Mouse (Mus musculus) forebrain, embryonic 14.5 days (tissue): Measurements from ENCODE around the gene Sned1. TPM values are rescaled to one million over a fixed set of nuclear protein-coding genes. Genes with fewer than 3 reads are reported as not detected.

Experiments used
- ATAC-seq: fragments of 200-750 bp; cut with Nextera tagmentation; 2 replicates; pipeline ENCODE4 v1.8.0; 2017; ENCODE audit warnings: mild to moderate bottlenecking, moderate library complexity
- DNase-seq: peaks from one replicate; pipeline ENCODE4 v3.0.0-alpha.2; 2015; ENCODE audit warnings: low spot score
- H3K27ac ChIP-seq: fragments of 300-500 bp; sonication (generic); 2 replicates; pipeline ENCODE4 v1.5.1; 2014; ENCODE audit warnings: low read depth, mild to moderate bottlenecking, control low read depth, low read length, moderate library complexity
- H3K27me3 ChIP-seq: fragments of 300-500 bp; sonication (generic); replicated peaks from 2 replicates; pipeline ENCODE4 v1.6.1; 2014; ENCODE audit warnings: low read length, control low read depth, mixed read lengths; ENCODE audit not compliant: control insufficient read depth, insufficient read depth
- H3K36me3 ChIP-seq: fragments of 300-500 bp; sonication (generic); 2 replicates; pipeline ENCODE4 v1.6.1; 2014; ENCODE audit warnings: low read length, control low read depth; ENCODE audit not compliant: control insufficient read depth, insufficient read depth
- H3K4me1 ChIP-seq: fragments of 300-500 bp; sonication (generic); 2 replicates; pipeline ENCODE4 v1.6.1; 2014; ENCODE audit warnings: antibody characterized with exemption, low read length, control low read depth; ENCODE audit not compliant: control insufficient read depth, insufficient read depth
- H3K4me2 ChIP-seq: fragments of 300-500 bp; sonication (generic); 2 replicates; pipeline ENCODE4 v1.6.1; 2014; ENCODE audit warnings: mild to moderate bottlenecking, control low read depth, low read length
- H3K4me3 ChIP-seq: fragments of 300-500 bp; sonication (generic); 2 replicates; pipeline ENCODE4 v1.5.1; 2014; ENCODE audit warnings: low read depth, low read length, control low read depth
- H3K9ac ChIP-seq: fragments of 300-500 bp; sonication (generic); 2 replicates; pipeline ENCODE4 v1.6.1; 2014; ENCODE audit warnings: mild to moderate bottlenecking, low read length, control low read depth, moderate library complexity
- H3K9me3 ChIP-seq: fragments of 300-500 bp; sonication (generic); replicated peaks from 2 replicates; pipeline ENCODE4 v1.6.1; 2016; ENCODE audit warnings: low read length, control low read depth, mixed read lengths; ENCODE audit not compliant: control insufficient read depth
- WGBS: fragments of 180-500 bp; shearing (Covaris S2); extraction: QIAGEN DNeasy Blood & Tissue Kit; methylation state at CpG from one replicate; pipeline ENCODE4 v1.1.7; 2014; 5-methylcytosine and 5-hydroxymethylcytosine counted together
- polyA plus RNA-seq: library from polyadenylated mRNA; unstranded; fragments of >200 nt; fragmentation: Nextera tagmentation; extraction: Ambion mirVana; gene quantifications from 2 replicates; pipeline ENCODE4 v1.2.1, GENCODE M21; 2014

Sned1 gene
- polyA plus RNA-seq, 1 experiment from 2014 or later = 2.5 TPM

DNA sequence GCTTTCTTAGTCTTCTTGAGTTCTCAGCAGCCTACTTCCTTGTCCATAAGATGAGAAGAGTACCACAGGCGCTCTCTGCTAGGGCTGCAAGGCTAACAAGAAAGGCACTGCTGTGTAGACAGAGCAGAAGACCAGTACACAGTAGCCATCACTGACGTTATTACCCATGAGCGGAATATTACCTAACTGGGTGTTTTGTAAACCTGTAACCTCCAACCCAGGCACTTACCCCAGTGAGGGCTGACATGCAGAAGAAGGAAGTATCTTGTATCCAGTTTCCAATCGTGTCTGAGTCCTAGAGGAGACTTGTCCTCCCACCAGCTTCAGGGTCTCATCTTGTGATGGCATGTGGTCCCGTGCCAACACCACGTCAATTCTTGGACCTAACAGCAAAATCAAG lies 88.3 kb downstream of the Sned1 start:
- DNase-seq = no peak
- Histone ChIP-seq H3K27ac (no peak overlapping the region), H3K4me2 (no peak overlapping the region), H3K4me1 (no peaks in the 10 kb centered on the region), H3K9ac (no peak overlapping the region), H3K9me3 (no peaks in the 10 kb centered on the region), H3K27me3 (no peaks in the 10 kb centered on the region), H3K4me3 (no peak overlapping the region), H3K36me3 (peaks cover 70% of the 10 kb centered on the region)
- ATAC-seq = no peak
- WGBS = 90% methylated on average over 6 of the region's 6 CpGs

DNA sequence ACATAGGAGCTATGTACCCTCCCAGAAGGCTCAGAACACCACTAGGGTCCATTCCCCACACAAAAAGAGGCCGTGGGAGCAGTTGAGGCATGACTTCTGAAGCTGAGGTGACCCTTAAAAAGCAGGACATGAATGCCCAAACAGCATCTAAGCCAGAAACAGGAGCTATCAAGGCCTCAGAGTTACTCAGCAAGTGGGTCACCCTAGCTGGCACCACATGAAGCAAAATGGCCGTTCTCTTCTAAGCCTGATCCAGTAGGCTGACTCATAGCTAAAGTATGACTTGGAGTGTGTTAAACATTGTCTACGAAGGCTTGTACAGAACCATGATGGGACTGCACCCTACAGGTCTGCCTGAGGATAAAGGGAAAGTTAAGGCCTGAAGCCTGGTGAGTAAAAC lies 90.8 kb downstream of the Sned1 start:
- Histone ChIP-seq H3K9ac (no peak overlapping the region), H3K27ac (no peak overlapping the region), H3K4me1 (no peaks in the 10 kb centered on the region), H3K27me3 (no peaks in the 10 kb centered on the region), H3K4me2 (no peak overlapping the region), H3K9me3 (no peaks in the 10 kb centered on the region), H3K4me3 (no peak overlapping the region), H3K36me3 (peaks cover 55% of the 10 kb centered on the region)
- ATAC-seq = no peak
- WGBS = 90% methylated on average over 3 of the region's 3 CpGs
- no peak for DNase-seq

DNA sequence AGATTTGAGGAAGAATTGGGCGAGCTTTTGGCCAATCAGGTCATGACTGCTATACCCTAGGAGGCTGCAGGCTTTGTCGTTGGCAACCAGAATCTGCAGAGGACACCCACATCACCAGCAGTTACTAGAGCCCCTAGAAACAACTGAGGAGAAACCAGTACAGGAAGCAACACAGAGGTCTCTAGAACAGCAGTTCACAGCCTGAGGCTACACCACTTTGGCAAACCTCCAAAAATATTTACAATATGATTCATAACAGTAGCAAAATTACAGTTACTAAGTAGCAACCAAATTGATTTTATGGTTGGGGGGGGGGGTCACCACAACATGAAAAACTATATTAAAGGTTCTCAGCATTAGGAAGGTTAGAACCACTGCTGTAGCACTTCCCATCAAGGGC lies 99.0 kb downstream of the Sned1 start:
- H3K27ac ChIP-seq = no peak overlapping the region

DNA sequence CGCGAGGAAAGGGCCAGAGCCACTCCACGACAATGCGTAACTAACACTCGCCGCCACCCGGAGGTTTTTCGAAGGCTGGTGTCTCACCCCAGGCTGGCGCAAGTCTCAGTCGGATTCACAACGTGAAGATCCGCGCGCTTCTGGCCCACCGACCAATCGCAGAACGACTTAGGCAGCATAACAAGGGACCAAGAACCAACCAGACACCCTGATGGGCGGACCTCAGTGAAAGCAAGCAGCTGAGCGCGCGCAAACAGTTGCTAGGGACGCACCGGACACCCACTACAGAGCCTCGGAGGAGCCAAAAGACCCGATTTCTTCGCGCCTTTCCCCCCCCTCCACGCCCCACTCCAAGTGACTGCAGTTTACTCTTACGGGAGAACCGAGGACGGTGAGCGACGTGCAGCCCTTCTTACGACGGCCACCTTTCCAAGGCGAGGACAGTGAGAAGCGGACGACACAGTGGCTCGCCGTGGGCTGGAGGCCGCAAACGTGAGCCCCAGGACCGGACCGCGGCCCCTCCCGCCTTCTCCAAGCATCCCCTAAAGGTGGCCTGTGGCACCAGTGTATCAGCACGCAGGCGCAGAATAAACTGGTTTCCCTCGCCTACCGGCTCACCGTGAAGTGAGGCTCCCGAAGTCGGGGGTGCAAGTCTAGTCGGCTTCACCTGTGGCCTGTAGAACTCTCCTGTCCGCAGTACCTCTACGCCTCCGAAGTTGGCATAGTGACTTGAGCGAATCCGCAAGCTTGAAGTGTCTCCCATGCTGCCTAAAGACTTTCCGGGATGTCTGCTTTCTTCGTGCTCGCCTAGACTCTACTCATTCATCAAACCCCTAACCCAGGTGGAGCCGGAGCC lies 107.2 kb downstream of the Sned1 start, which contains the start of the genes Ppp1r7 and Pask:
Gene Ppp1r7, plus strand, starts transcription at position 207 of the 856 bp plus-strand sequence.
Gene Pask, minus strand, starts transcription at position 835 of the 856 bp plus-strand sequence.
- WGBS = under 1% methylated on average over 58 of the region's 63 CpGs

More for the DNA sequence above, 99.0 kb downstream of the Sned1 start:
- no peak for ATAC-seq
- Histone ChIP-seq H3K4me3 (no peak overlapping the region), H3K9me3 (no peaks in the 10 kb centered on the region), H3K36me3 (peaks cover 21% of the 10 kb centered on the region; the same call in 1 of the 2 replicates), H3K4me2 (no peak overlapping the region), H3K27me3 (no peaks in the 10 kb centered on the region), H3K9ac (no peak overlapping the region), H3K4me1 (no peaks in the 10 kb centered on the region)
- no peak for DNase-seq
- 77% methylated on average over 2 of the region's 2 CpGs for WGBS

DNA sequence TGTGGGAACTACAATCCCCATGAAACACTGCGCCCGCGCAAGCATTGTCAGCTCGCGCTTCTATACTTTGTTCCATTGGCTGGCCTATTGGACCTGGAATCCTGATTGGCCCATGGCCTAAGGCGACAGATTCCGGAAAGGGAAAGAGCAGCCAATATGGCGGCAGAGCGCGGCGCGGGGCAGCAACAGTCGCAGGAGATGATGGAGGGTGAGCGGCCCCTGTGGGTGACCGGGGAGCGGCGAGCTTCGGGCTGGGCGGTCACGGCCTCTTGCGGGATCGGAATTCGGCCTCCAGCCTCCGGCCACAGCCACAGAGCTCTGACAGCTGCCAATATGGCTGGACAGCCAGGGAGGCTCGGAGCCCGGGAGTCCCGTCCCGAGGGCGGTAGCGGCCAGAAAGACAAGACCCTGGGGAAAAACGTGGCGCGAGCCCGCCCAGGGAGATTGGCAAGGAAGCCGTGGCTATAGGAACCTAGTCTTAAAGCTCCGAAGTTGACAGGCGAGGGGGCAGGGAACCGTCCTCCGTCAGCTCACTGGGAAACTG lies 107.9 kb downstream of the Sned1 start:
- Histone ChIP-seq H3K4me3 (peak overlapping the region; percentile 96), H3K4me1 (peaks cover 9% of the 10 kb centered on the region), H3K27me3 (no peaks in the 10 kb centered on the region), H3K4me2 (peak overlapping the region; percentile 89), H3K9me3 (no peaks in the 10 kb centered on the region), H3K36me3 (peaks cover 25% of the 10 kb centered on the region), H3K27ac (peak overlapping the region; percentile 63; the same call in 1 of the 2 replicates), H3K9ac (peak overlapping the region; percentile 86)
- ATAC-seq (peak; percentile 97), DNase-seq (peak; percentile 99)
- under 1% methylated on average over 37 of the region's 39 CpGs for WGBS

More for the DNA sequence above, 107.2 kb downstream of the Sned1 start, which contains the start of the genes Ppp1r7 and Pask:
- Histone ChIP-seq H3K4me2 (peak within 1 kb of the TSS; percentile 89), H3K4me3 (peak within 1 kb of the TSS; percentile 96), H3K4me1 (peaks cover 9% of the 10 kb centered on the region), H3K27ac (peak within 1 kb of the TSS; percentile 63; the same call in 1 of the 2 replicates), H3K9ac (peak within 1 kb of the TSS; percentile 86), H3K27me3 (no peaks in the 10 kb centered on the region), H3K9me3 (no peaks in the 10 kb centered on the region), H3K36me3 (peaks cover 18% of the 10 kb centered on the region)
- ATAC-seq (peak; percentile 95), DNase-seq (peak; percentile 98)

DNA sequence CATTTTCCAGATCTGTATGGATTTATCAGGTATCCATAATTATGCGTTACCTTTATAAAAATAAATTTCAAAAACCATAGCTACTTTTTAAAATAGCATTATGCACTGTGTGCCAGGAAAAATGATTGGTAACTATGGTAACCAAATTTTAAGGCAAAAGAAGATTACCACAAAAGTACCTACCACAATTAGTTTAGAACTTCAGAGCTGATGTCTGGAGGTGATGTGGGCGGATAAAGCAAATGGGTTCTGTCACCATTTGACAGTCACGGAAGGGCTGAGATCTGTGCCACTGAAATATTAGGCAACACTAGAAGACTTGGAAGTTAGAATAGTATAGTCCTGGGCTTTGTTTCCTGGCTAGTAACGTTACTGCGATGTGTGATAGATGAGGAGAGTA lies 111.5 kb downstream of the Sned1 start:
- Histone ChIP-seq H3K9ac (no peak overlapping the region), H3K27ac (no peak overlapping the region), H3K4me3 (no peak overlapping the region), H3K4me2 (no peak overlapping the region), H3K9me3 (no peaks in the 10 kb centered on the region), H3K4me1 (peaks cover 7% of the 10 kb centered on the region), H3K36me3 (peaks cover 52% of the 10 kb centered on the region), H3K27me3 (no peaks in the 10 kb centered on the region)
- ATAC-seq (no peak), DNase-seq (no peak)
- 93% methylated on average over 5 of the region's 5 CpGs for WGBS

DNA sequence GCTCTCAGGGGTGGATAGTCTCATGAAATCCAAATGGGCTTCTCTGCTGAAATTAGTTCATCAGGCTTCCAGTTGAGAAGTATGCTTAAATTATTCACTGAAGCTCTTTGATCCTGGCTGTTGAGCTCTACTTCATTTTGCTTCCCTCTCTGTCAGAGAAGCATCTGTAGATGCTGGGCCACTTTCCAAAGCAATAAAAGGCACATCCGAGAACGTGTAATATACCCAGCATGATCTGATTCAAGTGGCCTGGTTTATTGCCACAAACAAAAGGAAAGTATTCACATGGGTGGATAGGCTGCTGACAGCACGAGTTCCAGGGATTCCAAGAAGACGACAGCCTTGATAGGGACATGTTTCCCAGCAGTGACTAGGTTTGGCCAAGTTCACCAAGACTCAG lies 114.1 kb downstream of the Sned1 start:
- ATAC-seq = no peak
- H3K27me3 ChIP-seq = no peaks in the 10 kb centered on the region
- DNase-seq = no peak
- H3K4me3 ChIP-seq = no peak overlapping the region
- no peak overlapping the region for H3K4me2 ChIP-seq
- H3K27ac ChIP-seq = no peak overlapping the region
- H3K9ac ChIP-seq = no peak overlapping the region
- WGBS = 71% methylated on average over 4 of the region's 4 CpGs
- peaks cover 78% of the 10 kb centered on the region for H3K36me3 ChIP-seq
- H3K9me3 ChIP-seq = no peaks in the 10 kb centered on the region
- no peaks in the 10 kb centered on the region; the same call in 1 of the 2 replicates for H3K4me1 ChIP-seq
